Mouse (Mus musculus) adrenal gland, postnatal 36 days (tissue): Measurements from ENCODE around the gene Rgs2. TPM values are rescaled to one million over a fixed set of nuclear protein-coding genes. Genes with fewer than 3 reads are reported as not detected.
A peak's percentile ranks its signal among the peaks of the same experiment; 100 is the strongest.

Experiments
- DNase-seq, 2 experiments: peaks; one replicate each; pipeline ENCODE4 v3.0.0; 2021; ENCODE audit warnings: mixed read lengths in 1 of 2
- total RNA-seq, 2 experiments: library from RNA; stranded (reverse); gene quantifications; 2 replicates each; pipeline ENCODE4 v1.2.3; 2021

Gene Rgs2
- total RNA-seq, 2 experiments from 2014 or later = 524 to 538 TPM

DNA sequence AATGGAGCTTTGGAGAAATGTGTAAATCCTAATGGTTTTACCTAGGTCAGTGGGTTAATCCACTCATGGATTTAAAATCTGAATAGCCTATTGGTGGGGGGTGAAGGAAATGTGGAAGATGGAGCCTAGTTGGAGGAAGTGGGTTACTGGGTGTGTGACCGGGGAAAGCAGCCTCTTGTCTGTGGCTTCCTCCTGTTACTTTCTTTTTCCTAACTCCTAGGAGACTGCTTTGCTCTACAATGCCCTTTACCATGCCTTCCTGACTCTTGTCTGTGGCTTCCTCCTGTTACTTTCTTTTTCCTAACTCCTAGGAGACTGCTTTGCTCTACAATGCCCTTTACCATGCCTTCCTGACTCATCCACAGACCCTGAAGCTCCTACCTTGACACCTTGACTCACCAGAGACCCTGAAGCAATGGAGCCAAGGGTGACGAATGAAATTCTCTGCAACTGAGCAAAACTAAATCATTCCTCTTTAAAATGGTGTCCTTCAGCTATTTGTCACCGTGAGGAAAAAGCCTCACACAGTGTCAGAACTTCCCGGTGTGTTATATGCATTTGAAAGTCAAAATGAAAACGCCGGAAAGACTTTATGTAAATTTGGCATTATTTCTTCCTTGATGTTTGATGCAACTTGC is 18.9 kb downstream of the Rgs2 start:
- peak; percentile 64 to 69 for DNase-seq

- no peak for DNase-seq
Observed at GRCm38 (mm10) chr1:143982765-143983312, 21.1 kb downstream of the Rgs2 start.

DNA sequence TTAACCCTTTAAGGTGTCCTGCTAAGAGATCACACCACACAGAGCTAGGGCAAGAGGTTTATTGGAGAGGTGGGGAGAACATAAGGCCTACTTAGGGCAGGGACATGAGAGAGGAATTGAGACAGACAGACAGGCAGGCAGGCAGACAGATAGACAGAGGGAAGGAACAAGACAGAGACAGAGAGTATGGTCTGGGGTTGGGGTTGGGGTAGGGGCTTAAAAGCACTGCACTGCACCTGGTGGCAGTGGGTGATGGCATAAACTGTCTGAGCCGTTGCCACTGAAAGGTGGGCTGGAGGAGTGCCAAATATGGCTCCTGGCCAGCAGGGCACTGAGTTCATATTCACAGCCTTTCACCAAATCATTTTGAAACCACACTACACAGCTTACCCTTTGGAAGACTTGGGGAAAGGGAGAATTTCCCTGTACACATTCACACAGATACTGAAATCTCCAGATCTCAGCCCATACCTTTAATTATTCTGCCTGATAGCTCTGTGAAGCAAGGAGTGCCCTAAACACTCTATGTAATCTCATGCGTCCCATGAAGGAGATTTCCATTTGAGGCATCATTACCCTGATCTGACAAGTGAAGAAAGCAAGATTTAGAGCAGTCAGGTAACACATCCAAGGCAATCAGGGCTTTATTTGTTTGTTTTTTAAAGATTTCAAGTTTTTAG is 21.7 kb downstream of the Rgs2 start:
- DNase-seq = peak in 1 of 2 experiments; percentile 29

- peak in 1 of 2 experiments; percentile 34 for DNase-seq
Observed at GRCm38 (mm10) chr1:143980811-143981210, 23.1 kb downstream of the Rgs2 start.

DNA sequence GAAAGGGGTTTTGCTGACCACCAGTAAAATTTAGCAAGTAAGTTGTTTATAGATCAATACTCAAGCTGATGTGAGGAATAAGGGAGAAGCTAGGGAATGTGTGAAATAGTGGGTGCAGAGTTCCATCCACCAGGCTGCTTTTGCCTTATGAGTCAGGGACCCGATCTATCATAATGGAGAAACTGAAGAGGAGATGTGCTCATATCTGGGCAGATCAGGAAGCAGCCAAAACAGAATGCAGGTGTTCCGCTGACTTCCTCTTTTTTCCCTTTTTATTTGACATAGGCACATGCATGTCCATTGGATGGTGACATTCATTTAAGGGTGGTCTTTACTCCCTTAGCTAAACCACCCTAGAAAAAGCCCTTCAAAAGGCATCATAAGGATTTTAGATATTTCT is 29.3 kb downstream of the Rgs2 start:
- no peak for DNase-seq

- no peak for DNase-seq
Observed at GRCm38 (mm10) chr1:143962301-143962700, 41.7 kb downstream of the Rgs2 start.

DNA sequence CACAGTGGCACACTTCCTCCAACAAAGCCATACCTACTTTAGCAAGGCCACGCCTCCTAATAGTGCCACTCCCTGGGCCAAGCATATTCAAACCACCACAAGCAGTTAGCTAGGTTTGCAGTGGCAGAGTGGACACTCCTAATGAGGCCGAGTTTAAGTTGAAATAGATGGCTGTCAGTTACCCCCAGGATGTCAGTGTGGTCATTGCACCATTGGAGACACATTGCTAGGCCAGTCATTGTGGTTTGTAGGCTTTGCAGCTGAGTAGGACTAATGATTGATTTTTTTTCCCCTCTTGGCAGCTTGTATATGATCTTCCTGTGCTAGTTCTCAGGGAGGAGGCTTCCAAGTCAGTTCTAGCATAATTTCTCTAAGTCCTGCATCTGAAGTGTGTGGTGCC is 43.6 kb downstream of the Rgs2 start:
- no peak for DNase-seq

DNA sequence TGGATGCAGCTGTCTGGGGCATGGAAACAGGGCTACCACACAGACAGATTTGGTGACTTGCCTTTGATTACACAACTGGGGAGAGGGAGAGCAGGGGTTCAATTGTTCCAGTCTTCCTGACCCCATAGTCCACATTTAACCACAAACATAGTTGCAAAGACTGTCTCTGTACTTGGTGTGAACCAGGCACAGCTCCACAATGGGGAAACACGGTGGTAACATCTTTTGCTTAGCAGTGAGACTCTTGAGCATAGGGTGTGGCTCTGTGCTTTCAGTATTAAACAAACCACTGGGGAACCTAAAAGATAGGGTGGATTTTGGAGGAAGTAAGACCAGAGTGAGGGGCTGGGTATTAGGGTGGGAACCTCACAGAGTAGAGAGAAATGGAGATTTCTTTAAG is 47.9 kb downstream of the Rgs2 start:
- no peak for DNase-seq

DNA sequence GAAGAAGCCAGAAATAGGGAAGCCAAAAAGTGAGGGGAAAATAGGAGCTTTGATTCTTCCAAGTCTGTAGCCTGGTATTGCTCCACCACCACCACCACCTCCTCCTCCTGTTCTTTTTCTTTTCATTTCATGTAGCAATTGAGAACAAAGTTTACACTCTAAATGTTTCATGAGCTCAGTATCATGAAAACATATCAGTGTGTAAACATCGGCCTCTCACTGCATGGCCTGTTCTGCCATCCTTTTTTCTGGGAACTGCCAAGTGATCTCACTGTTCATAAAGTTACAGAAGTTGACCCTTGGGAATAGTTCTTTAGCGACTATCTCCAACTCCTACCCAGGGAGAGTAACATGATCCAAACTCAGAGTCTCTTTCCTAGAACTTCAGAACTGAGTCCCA is 51.1 kb downstream of the Rgs2 start:
- no peak for DNase-seq

Other genes starting within 250 kb of the Rgs2 start
- gene Trove2, start 227.1 kb downstream of the Rgs2 start, total RNA-seq = 10 to 100 TPM; 15.1 to 17.9 TPM
- gene Uchl5, start 226.9 kb downstream of the Rgs2 start, total RNA-seq = 10 to 100 TPM; 24.5 to 28.8 TPM
- gene Rgs13, start 173.2 kb upstream of the Rgs2 start, total RNA-seq = not detected
- 1 to 10 TPM; 1.4 to 3.3 TPM for gene Rgs1, start 245.1 kb upstream of the Rgs2 start, total RNA-seq